Mouse (Mus musculus): Measurements from ENCODE around the gene Slc7a11.

- TF ChIP-seq POLR2A (IDR thresholded peaks at IDR 0.05; ENCODE audit: insufficient read length, low read depth) (no peak), TCF3 (IDR thresholded peaks at IDR 0.05; ENCODE audit: insufficient read length, low read depth) (no peak), MYOG (IDR thresholded peaks at IDR 0.05; ENCODE audit: control insufficient read depth in 1 of 3, insufficient read depth in 1 of 3, insufficient read length in 2 of 3, low read depth in 2 of 3) (no peak), CEBPB (IDR thresholded peaks at IDR 0.05; ENCODE audit: insufficient read depth, poor library complexity, severe bottlenecking) (no peak), E2F4 (IDR thresholded peaks at IDR 0.05; ENCODE audit: insufficient read depth) (no peak), MYOD1 (IDR thresholded peaks at IDR 0.05; ENCODE audit: control insufficient read depth in 1 of 3, insufficient read length in 2 of 3, low read depth in 2 of 3) (no peak), USF1 (IDR thresholded peaks at IDR 0.05; ENCODE audit: low read depth) (no peak), TCF12 (IDR thresholded peaks at IDR 0.05; ENCODE audit: insufficient read depth, poor library complexity, severe bottlenecking) (no peak), MAX (IDR thresholded peaks at IDR 0.05; ENCODE audit: low read depth) (no peak), REST (IDR thresholded peaks at IDR 0.05; ENCODE audit: insufficient read depth, insufficient read length) (no peak)
Observed at GRCm38 (mm10) chr3:49867147-49867950, 576.1 kb downstream of the Slc7a11 start.
